Mouse (Mus musculus) limb, embryonic 15.5 days (tissue): ENCODE results near the gene Stat5a. TPM values are rescaled to one million over a fixed set of nuclear protein-coding genes. Genes with fewer than 3 reads are reported as not detected.

Experiments used
- ATAC-seq: fragments of 200-750 bp; cut with Nextera tagmentation; 2 replicates; pipeline ENCODE4 v1.8.0; 2017; ENCODE audit warnings: low read depth, moderate TSS enrichment; ENCODE audit not compliant: insufficient number of reproducible peaks, low FRiP score, low TSS enrichment
- H3K27ac ChIP-seq: fragments of 300-500 bp; sonication (generic); 2 replicates; pipeline ENCODE4 v1.5.1; 2015; ENCODE audit warnings: moderate library complexity, mild to moderate bottlenecking, inconsistent platforms
- H3K27me3 ChIP-seq: fragments of 300-500 bp; sonication (generic); 2 replicates; pipeline ENCODE4 v1.6.1; 2015; ENCODE audit warnings: inconsistent platforms
- H3K36me3 ChIP-seq: fragments of 300-500 bp; sonication (generic); 2 replicates; pipeline ENCODE4 v1.6.1; 2015; ENCODE audit warnings: inconsistent platforms
- H3K4me1 ChIP-seq: fragments of 300-500 bp; sonication (generic); 2 replicates; pipeline ENCODE4 v1.6.1; 2015; ENCODE audit warnings: inconsistent platforms
- H3K4me2 ChIP-seq: fragments of 300-500 bp; sonication (generic); 2 replicates; pipeline ENCODE4 v1.6.1; 2015; ENCODE audit warnings: mild to moderate bottlenecking, inconsistent platforms
- H3K4me3 ChIP-seq: fragments of 300-500 bp; sonication (generic); 2 replicates; pipeline ENCODE4 v1.5.1; 2015; ENCODE audit warnings: mild to moderate bottlenecking, inconsistent platforms
- H3K9ac ChIP-seq: fragments of 300-500 bp; sonication (generic); 2 replicates; pipeline ENCODE4 v1.6.1; 2015; ENCODE audit warnings: inconsistent platforms
- H3K9me3 ChIP-seq: fragments of 300-500 bp; sonication (generic); 2 replicates; pipeline ENCODE4 v1.6.1; 2016; ENCODE audit warnings: inconsistent platforms
- WGBS: fragments of 180-500 bp; shearing (Covaris S2); methylation state at CpG from one replicate; pipeline ENCODE4 v1.1.7; 2015; 5-methylcytosine and 5-hydroxymethylcytosine counted together
- polyA plus RNA-seq: library from polyadenylated mRNA; unstranded; fragments of >200 nt; fragmentation: Nextera tagmentation; extraction: Ambion mirVana; gene quantifications from 2 replicates; pipeline ENCODE4 v1.2.1, GENCODE M21; 2015

Gene Stat5a
- polyA plus RNA-seq, 1 experiment from 2014 or later, result 9.4 TPM

- no peak for ATAC-seq
- Histone ChIP-seq H3K4me2 (no peak overlapping the region), H3K36me3 (peaks cover 84% of the 10 kb centered on the region), H3K27ac (no peak overlapping the region), H3K9me3 (no peaks in the 10 kb centered on the region), H3K9ac (no peak overlapping the region), H3K4me3 (no peak overlapping the region), H3K4me1 (no peaks in the 10 kb centered on the region), H3K27me3 (no peaks in the 10 kb centered on the region)
- 64% methylated on average over 15 of the region's 15 CpGs for WGBS
Observed at GRCm38 (mm10) chr11:100891256-100892123, 32.3 kb downstream of the Stat5a start.

- Histone ChIP-seq H3K36me3 (peaks cover 80% of the 10 kb centered on the region), H3K4me2 (no peak overlapping the region), H3K9me3 (no peaks in the 10 kb centered on the region), H3K9ac (no peak overlapping the region), H3K27me3 (no peaks in the 10 kb centered on the region), H3K4me1 (no peaks in the 10 kb centered on the region), H3K27ac (no peak overlapping the region), H3K4me3 (no peak overlapping the region)
- 83% methylated on average over 5 of the region's 5 CpGs for WGBS
- no peak for ATAC-seq
Observed at GRCm38 (mm10) chr11:100892435-100892834, 33.3 kb downstream of the Stat5a start.

DNA sequence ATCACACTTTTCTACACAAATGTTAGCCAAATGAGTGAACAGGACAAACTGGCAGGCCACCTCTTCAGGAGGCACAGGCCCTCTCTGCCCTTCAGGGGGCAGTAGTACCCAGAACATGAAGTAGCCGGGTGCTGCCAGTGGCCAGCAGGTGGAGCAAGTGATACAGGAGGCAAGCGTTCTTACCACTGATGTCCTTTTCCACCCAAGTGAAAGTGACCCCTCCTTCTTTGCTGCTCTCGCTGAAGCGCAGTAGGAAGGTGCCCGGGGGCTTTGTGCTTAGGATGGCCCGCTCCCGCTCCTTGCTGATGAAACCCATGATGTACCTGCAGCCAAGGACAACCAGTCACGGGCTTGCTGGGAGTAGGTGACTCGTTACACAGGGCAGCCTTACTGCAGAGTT lies 34.3 kb downstream of the Stat5a start:
- no peak overlapping the region for H3K9ac ChIP-seq
- 13% methylated on average over 9 of the region's 9 CpGs for WGBS
- no peaks in the 10 kb centered on the region; the same call in 1 of the 2 replicates for H3K4me1 ChIP-seq
- H3K36me3 ChIP-seq, result peaks cover 80% of the 10 kb centered on the region
- H3K27ac ChIP-seq, result no peak overlapping the region; the same call in 1 of the 2 replicates
- no peaks in the 10 kb centered on the region for H3K9me3 ChIP-seq
- no peak overlapping the region for H3K4me3 ChIP-seq
- H3K4me2 ChIP-seq, result no peak overlapping the region
- H3K27me3 ChIP-seq, result no peaks in the 10 kb centered on the region
- peak; percentile 32; the same call in 1 of the 2 replicates for ATAC-seq

DNA sequence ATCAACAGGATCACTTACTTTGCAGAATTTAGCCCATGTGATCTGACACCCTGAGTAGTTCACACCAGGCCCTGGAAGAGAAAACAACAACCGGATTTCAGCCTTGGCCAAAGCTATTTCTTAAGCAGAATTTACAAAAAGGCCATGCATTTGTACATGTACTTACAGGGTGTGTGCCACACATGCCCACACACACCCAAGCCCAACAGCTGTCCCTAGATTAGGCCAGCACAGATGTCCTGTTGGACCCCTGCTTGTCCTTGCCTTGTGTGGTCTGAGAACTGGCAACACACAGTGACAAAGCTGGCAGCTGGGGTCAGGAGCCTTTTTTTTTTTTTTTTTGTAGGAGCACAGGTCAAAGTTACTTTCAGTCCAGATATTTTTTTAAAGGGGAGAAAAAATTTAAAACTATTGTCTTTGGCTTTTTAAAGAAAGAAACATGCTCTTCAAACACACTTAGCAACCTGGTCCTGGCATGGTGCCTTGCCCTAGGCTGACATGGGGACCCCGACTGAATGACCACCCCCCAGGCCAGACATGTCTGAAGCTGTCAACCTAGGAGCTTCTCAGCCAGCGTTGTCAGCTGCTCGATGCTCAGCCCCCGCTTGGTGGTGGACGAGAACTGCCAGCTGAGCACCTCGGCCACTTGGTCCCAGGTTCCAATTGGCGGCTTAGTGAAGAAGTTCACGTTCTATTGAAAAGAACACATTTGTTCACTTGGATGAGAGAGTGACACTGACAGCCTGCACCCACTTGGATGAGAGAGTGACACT lies 35.2 kb downstream of the Stat5a start:
- H3K36me3 ChIP-seq, result peaks cover 82% of the 10 kb centered on the region
- no peak overlapping the region for H3K4me3 ChIP-seq
- no peak overlapping the region for H3K4me2 ChIP-seq
- ATAC-seq, result no peak
- no peak overlapping the region for H3K9ac ChIP-seq
- H3K9me3 ChIP-seq, result no peaks in the 10 kb centered on the region
- no peaks in the 10 kb centered on the region for H3K27me3 ChIP-seq
- no peaks in the 10 kb centered on the region; the same call in 1 of the 2 replicates for H3K4me1 ChIP-seq
- peak overlapping the region; percentile 7; the same call in 1 of the 2 replicates for H3K27ac ChIP-seq
- WGBS, result 68% methylated on average over 9 of the region's 9 CpGs

DNA sequence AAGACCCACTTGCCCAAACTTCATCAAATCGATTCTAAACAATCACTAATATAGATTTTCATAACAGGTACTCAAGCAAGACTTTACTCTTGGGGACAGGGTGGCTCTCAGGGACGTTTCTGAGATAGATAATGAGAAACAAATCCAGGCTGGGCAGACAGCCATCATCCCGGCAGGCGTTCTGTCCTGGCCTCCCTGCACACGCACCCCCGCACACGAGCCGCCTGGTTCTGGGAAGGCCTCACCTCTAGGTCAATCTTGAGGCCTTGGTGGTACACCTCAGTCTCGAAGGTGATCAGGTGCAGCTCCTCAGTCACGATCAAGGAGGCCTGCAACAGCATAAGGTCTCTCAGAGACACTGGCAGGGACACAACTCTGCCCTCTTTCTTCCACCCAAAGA lies 36.9 kb downstream of the Stat5a start:
- no peaks in the 10 kb centered on the region for H3K9me3 ChIP-seq
- no peaks in the 10 kb centered on the region for H3K27me3 ChIP-seq
- no peak overlapping the region for H3K27ac ChIP-seq
- WGBS, result 72% methylated on average over 10 of the region's 10 CpGs
- H3K4me2 ChIP-seq, result no peak overlapping the region
- peaks cover 78% of the 10 kb centered on the region for H3K36me3 ChIP-seq
- no peaks in the 10 kb centered on the region; the same call in 1 of the 2 replicates for H3K4me1 ChIP-seq
- H3K9ac ChIP-seq, result no peak overlapping the region
- ATAC-seq, result no peak
- H3K4me3 ChIP-seq, result no peak overlapping the region

DNA sequence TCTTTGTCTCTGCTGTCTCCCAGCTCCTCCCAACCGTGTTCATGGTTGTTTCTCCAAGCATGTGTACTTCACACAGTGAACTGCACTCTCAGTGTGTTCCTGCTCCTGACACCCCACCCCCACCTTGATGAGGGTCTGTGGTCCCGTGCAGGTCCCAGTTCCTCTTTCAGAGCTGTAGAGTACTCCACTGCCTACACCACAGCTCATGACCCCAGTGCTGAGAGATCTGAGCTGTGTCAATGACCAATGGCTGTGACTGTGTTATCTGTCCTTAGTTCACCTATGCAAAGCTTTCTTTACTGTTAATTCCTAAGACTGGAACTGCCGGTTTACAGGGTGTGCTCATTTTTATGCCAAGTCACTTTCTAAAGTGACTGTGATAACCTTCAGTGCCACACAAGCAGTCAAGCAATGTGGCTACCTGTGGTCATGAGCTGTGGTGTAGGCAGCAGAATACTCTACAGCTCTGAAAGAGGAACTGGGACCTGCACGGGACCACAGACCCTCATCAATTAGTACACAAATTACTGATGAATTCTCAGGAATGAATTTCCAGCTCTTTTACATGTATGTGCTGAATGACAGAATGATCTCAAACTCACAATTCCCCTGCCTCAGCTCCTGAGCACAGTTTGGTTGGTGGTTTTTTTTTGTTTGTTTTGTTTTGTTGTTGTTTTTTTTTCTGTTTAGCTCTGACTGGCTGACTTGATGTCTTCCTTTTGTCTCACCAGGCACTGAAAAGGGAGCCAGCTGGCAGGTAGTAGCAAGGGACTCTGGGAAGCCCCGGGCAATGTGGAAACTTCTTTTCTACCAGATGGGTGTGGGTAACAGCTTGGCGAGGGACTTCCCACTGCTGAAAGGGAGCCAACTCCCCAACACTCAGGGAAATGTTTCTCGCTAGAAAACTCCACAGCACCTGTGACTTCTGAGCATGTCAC lies 38.4 kb downstream of the Stat5a start:
- Histone ChIP-seq H3K27ac (peak overlapping the region; percentile 43; the same call in 1 of the 2 replicates), H3K9ac (no peak overlapping the region), H3K4me3 (no peak overlapping the region), H3K4me1 (no peaks in the 10 kb centered on the region; the same call in 1 of the 2 replicates), H3K9me3 (no peaks in the 10 kb centered on the region), H3K4me2 (no peak overlapping the region), H3K27me3 (no peaks in the 10 kb centered on the region), H3K36me3 (peaks cover 80% of the 10 kb centered on the region)
- WGBS, result 65% methylated on average over 7 of the region's 7 CpGs
- ATAC-seq, result no peak

DNA sequence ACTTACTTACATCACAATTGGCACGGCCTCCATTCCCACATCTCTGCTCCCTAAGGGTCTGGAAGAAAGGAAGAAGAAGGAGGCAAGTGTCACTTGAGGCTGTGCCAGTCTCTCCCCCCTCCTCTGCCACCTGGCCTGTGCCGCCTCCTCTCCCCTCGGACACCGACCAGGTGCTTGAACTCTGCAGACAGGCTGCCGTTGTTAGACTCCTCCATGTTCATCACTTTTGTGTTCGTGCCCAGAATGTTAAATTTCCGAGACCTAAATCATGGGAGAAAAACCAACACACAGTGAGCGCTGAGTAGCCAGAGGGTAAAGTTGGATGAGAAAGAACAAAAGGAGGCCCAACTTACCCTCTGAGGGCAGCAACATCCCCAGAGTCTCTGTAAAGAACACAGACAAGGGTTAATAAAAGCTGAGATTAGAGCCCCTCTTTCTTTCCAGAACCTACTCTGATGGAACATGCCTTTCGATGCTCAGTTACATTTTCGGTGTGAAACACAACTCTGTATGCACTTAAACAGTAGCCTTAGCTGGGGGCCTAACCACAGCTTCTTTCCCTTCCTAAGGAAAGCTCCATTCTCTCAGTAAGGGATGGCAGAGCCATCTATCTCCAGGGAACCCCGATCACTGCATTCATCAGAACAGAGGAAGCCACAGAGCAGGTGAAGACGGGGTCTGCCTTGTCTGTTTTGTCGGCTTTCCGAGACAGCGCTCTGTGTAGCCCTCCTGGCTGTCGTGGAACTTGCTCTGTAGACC lies 39.5 kb downstream of the Stat5a start:
- 77% methylated on average over 16 of the region's 16 CpGs for WGBS
- no peak for ATAC-seq
- Histone ChIP-seq H3K4me1 (no peaks in the 10 kb centered on the region; the same call in 1 of the 2 replicates), H3K36me3 (peaks cover 81% of the 10 kb centered on the region), H3K27ac (peak overlapping the region; percentile 43; the same call in 1 of the 2 replicates), H3K9ac (no peak overlapping the region), H3K9me3 (no peaks in the 10 kb centered on the region), H3K27me3 (no peaks in the 10 kb centered on the region), H3K4me3 (no peak overlapping the region), H3K4me2 (no peak overlapping the region)

DNA sequence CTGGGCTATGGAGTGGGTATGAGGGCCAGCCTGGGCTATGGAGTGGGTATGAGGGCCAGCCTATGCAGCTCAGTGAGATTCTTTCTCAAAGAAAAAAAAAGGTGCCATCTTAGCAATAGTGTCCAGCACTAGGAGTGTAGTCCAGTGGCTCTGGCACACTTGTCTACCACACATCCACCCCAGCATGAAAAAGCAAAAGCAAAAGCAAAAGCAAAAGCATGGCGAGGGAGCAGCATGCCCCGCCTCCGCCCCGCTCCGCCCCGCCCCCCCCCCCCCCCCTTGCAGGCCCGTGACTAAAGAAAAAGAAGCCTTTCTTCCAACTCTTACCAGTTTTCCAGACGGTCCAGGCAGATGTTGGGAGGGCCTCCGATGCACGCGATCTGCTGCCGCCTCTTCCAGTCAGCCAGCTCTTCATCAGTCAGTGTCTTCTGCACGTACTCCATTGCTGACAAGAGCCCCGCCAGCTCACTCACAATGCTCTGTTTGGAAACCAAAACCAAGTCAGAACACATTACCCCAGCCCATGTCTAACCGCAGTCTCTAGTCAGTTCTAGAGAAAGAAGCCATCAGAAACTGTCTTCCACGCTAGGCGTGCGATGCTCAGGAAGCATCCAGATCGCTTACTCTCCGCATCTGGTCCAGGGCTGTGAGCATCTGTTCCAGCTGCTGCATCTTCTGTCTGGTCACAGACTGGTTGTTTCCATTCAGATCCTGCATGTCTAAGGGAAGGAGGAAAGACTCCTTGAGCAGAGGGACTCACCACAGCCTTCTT lies 45.6 kb downstream of the Stat5a start:
- no peak for ATAC-seq
- no peaks in the 10 kb centered on the region for H3K27me3 ChIP-seq
- no peaks in the 10 kb centered on the region for H3K4me1 ChIP-seq
- no peaks in the 10 kb centered on the region for H3K9me3 ChIP-seq
- H3K9ac ChIP-seq, result no peak overlapping the region
- WGBS, result 80% methylated on average over 15 of the region's 20 CpGs
- peaks cover 77% of the 10 kb centered on the region for H3K36me3 ChIP-seq
- H3K4me3 ChIP-seq, result no peak overlapping the region
- H3K27ac ChIP-seq, result no peak overlapping the region
- H3K4me2 ChIP-seq, result no peak overlapping the region

DNA sequence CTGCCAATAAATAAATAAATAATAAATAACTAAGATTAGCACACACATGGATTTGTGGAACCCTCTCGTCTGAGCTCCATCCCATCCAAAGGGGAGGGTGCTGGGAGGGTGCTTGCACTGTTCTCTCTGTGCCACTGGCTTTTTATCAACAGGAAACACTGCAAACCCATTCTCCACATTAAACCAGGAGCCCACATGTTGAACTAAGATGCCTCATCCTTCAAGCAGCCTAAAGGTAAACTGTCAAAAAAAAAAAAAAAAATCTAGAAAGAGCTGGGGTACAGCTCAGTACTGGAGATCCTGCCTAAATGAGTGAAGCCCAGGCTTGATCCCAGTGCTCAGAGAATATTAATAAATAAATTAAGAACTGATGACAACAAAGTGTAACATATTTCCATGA lies 46.8 kb downstream of the Stat5a start:
- 68% methylated on average over 1 of the region's 1 CpGs for WGBS
- no peak for ATAC-seq
- Histone ChIP-seq H3K27me3 (no peaks in the 10 kb centered on the region), H3K9me3 (no peaks in the 10 kb centered on the region), H3K36me3 (peaks cover 76% of the 10 kb centered on the region), H3K27ac (no peak overlapping the region), H3K4me1 (no peaks in the 10 kb centered on the region), H3K9ac (no peak overlapping the region), H3K4me3 (no peak overlapping the region), H3K4me2 (no peak overlapping the region)

- ATAC-seq, result no peak
- Histone ChIP-seq H3K4me2 (no peak overlapping the region), H3K9ac (no peak overlapping the region), H3K4me1 (no peaks in the 10 kb centered on the region), H3K27me3 (no peaks in the 10 kb centered on the region), H3K27ac (no peak overlapping the region), H3K36me3 (peaks cover 69% of the 10 kb centered on the region), H3K9me3 (no peaks in the 10 kb centered on the region), H3K4me3 (no peak overlapping the region)
- 83% methylated on average over 4 of the region's 4 CpGs for WGBS
Observed at GRCm38 (mm10) chr11:100906885-100907284, 47.7 kb downstream of the Stat5a start.
